Mouse (Mus musculus) neural tube, embryonic 10.5 days (tissue): ENCODE measurements around the gene Pxdn.
A peak's percentile ranks its signal among the peaks of the same experiment; 100 is the strongest.

Experiments
- DNase-seq: peaks from one replicate; pipeline ENCODE4 v3.0.0-alpha.2; 2017; ENCODE audit warnings: low spot score; ENCODE audit errors: extremely low spot score

Gene Pxdn

GRCm38 (mm10) chr12:29937308-29937707 is at the start of gene Pxdn:
Gene Pxdn, plus strand, starts transcription at chr12:29937608.
- DNase-seq = no peak

DNA sequence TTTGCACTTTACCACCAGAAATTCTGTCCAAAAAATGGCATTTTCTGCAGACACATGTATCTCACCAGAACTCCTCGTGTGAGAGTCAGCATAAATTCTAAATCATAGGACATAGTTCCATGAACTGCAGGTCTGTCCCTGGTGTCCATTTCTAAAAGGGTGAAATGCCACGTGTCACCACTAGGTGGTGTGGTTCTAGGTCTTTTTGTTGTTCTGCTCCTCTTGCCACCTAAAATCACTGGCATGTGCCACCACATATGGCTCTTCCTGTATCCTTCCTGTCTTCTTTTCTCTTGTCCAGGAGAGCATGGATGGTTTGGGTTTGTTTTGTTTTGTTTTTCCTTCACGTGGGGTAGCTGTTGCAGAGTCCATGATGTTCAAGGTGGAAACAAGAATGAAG is 42.7 kb upstream of the Pxdn start:
- DNase-seq = peak; percentile 43

DNA sequence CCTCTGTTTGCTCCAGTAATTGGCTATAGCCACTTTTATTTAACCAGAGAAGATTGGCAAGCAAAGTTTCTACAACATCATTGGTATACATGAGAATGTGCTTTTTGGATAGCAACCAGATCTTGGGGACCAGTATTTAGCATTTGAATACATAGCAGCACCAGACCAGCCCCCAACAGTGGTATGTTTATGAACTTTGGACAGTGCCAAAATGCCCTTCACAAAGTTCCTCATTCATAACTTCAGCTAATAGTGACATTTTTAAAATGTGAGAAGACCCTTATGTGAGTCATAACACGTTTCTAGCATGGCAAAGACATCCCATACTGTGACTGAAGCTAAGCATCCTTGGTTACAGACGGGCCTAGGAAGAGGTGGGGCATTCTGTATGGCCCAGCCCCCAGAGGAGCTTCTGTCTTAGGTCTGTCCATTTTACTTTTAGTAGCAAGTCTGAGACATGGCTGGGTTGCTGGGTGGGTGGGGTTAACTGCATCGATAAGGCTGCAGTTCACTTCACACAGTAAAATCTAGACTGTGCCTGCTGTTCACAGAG is 39.8 kb upstream of the Pxdn start:
- no peak for DNase-seq

- no peak for DNase-seq
Observed at GRCm38 (mm10) chr12:29904101-29904874, 33.1 kb upstream of the Pxdn start.

- DNase-seq = peak; percentile 30
Observed at GRCm38 (mm10) chr12:29907056-29907455, 30.4 kb upstream of the Pxdn start.

DNA sequence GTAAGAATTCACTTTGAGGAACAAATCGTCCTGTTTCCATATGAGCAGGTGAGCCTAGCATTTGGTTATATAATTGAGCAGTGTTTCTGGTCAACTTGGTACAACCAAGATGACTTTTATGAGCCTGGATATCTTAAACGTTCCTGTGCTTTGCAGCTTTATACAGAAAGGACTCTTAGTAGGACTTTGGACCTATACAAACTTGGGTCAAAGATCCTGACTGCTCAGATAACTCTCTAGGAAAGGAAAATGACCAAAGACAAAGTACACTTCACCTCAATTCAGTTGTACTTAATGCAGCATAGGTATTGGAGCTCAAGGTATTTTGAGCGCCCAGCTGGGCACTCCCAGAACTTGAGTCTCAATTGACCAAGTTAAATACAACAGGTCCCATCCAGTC is 21.3 kb upstream of the Pxdn start:
- DNase-seq = no peak

GRCm38 (mm10) chr12:29916807-29917206 is 20.6 kb upstream of the Pxdn start:
- DNase-seq = no peak

- DNase-seq = no peak
Observed at GRCm38 (mm10) chr12:29920298-29920697, 17.1 kb upstream of the Pxdn start.

DNA sequence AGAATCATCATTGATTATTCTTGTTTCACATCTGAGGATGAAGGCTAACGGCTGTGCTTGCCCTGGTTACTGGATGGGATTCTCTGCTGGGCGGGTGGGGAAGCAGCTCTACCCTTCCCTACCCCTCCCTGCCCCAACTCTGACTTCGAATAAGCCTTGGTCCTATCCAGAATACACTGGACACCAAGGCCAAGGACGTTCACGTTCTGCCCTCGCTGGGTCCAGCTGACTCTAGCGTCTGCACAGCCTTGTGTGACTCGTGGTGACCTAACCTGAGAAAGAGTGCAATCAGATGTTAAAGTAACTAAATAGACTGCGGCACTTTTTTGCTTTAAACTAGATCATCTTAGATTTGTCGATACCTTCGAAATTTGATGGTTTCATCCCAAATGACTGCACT is 15.9 kb upstream of the Pxdn start:
- DNase-seq = no peak

GRCm38 (mm10) chr12:29926896-29927295 is 10.5 kb upstream of the Pxdn start:
- peak; percentile 24 for DNase-seq

DNA sequence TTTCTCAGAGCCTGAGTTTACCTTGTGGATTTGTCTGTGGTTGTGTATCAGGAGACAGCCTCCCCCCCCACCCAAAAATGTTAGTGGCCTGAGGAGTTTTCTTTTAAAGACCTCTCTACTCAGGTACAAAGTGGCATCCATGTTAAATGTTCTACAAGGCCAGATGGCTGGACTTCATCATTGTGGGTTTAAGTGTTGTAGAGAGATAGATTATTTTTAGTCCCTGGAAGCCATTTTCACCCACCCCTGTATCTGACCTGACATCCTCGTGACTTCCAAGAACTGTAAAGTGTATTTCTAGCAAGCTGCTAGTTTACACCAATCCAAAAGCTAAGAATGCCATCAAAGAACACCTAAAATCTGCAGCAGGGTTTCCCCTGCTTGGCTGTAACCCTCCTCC is 6.8 kb upstream of the Pxdn start:
- no peak for DNase-seq

GRCm38 (mm10) chr12:29932951-29933350 is 4.5 kb upstream of the Pxdn start:
- no peak for DNase-seq

- no peak for DNase-seq
Observed at GRCm38 (mm10) chr12:29933501-29933900, 3.9 kb upstream of the Pxdn start.

DNA sequence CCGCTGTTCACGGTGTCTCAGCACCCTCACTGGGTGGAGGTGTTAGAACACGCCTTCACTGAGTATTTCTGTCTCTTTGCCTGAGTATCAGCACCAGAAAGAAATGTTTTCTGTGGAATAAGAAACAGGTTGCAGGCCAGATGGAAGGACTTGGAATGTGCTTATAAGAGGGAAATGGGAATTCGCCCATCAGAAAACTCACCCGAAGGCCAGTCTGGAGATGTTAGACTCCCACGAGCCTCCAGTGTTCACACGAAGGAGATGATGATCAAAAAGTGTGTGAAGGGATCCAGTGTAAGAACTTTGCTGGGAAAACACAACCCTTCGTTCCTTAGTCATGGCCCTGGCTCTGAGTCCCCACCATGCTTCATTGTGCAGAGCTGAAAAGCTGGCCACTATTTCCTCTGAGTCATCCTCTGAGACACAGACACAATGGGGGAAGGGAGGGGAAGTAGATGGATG is 3.3 kb upstream of the Pxdn start:
- no peak for DNase-seq

DNA sequence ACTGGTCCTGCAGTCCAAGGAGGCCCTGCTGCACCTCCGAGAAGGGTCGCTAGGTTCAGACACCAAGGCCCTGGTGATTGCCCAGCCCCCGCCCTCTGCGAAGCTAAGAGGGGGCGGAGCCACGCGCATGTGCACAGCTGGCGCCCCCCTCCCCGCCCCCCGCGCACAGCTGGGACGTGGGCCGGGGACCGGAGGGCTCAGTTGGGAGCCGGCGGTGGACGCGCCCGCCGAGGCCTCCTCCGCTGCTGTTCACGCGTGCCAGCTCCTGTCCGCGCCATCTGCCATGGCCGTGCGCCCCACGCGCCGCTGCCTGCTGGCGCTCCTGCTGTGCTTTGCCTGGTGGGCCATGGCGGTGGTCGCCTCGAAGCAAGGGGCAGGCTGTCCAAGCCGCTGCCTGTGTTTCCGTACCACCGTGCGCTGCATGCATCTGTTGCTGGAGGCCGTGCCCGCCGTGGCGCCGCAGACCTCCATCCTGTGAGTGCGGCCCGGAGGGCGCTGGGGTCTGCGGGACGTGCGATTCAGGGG is 505 bp downstream of the Pxdn start:
- peak; percentile 85 for DNase-seq

DNA sequence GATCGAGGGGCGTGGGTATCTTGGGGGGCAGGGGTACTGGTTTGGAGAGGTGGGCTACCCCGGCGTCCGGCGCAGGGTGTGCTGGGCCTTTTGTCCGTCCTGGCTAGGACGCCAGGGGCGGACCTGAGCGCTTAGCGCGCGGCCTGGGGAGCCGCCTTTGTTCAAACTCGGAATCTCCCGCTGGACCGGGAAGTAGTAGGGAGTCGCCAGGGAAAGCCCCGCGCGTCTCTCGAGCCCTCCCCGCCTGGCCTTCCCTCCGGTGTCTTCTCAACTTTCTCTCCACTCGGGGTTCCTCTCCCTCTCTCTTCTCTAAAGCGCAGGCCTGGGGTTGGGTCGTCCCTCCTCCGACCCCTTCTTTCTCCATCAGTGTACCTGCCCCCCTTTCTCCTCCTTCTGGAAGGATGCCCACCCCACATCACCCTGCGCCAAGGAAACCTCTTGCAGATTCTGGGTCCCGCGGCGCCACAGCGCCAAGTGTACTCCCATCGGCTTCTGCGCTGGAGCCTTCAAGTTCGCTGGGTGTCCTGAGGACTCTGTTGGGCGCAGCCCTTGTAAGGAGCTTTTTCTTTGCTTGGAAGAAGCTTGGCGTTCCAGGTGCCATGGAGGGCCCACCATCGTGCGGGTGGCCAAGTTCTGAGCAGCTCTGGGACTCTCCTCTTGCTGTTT is 1.1 kb downstream of the Pxdn start:
- peak; percentile 67 for DNase-seq

DNA sequence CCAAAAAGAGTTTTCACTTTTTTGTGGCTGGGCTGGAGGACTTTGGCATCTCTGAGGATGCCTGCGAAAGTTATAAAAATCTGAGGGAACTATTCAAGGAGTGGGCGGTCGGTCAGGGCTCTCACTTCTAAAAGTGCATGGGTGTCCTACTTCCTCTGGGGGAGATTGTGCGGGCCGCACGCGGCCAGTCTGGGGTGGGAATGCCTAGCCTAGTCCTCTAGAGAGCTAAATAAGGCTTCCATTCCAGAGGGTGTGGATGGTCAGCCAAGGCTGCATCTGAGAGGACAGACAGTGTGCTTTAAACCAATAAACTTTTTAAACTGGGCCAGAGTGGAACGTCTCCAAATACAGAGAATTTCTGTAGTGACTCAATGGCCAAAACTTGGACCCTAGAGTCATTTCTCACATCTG is 1.9 kb downstream of the Pxdn start:
- peak; percentile 43 for DNase-seq

GRCm38 (mm10) chr12:29942435-29942834 is 5.0 kb downstream of the Pxdn start:
- no peak for DNase-seq

DNA sequence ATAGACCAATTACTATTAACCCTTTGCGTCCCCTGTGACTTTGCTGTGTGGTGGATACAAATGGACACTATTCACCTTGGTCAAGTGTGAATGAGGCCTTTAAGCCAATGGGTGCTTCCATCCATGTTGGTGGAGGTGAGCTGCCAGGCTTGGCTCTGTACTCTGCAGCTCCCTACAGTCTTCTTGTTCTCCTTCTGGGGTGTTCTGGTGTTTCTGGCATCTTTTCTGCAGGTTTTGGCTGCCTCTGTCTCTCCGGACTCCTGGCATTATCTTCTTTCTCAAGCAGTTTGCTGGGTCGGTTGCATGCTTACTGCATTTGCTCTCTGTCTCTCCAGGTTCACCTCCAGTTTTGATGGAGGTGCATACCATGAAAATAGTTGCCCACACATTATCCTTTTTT is 7.2 kb downstream of the Pxdn start:
- DNase-seq = no peak

- DNase-seq = no peak
Observed at GRCm38 (mm10) chr12:29945182-29945743, 7.9 kb downstream of the Pxdn start.

DNA sequence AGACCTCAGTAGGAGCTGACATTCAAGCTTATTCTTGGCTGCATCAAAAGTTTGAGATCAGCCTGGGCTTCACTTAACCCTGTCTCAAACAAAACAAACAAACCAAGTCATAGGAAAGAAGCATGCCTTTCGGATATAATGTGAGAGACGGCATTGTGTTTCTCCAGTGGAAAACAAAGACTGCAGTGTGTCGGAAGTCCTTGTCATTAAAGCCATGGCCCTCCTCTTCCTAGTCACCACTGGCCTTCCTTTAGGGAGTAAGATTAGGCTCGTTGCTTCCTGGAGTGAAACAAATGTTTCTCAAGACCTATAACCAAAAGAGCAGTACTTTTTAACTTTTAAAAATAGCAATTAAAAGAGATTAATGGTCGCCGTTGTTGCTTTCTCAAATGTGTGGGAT is 13.6 kb downstream of the Pxdn start:
- no peak for DNase-seq

DNA sequence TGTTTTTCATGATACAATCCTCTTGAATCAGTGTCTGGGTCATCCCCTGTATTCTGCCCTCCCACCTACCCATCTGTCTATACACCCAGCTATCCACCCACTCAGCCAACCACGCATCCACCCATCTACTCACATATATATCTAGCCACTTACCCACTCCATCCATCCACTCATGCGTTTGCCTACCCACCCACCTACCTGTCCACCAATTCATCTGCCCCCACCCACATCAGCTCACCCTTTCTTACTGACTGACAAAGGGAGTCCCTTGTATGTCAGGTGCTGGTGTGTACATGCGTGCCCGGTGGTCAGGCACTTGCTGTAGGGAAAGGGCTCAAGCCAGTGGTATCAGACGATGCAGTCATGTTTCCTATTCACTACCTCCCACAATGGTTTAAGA is 14.1 kb downstream of the Pxdn start:
- no peak for DNase-seq
